Mouse (Mus musculus) ES-E14 (cell line): ENCODE results near the gene Pkn2. TPM values are rescaled to one million over a fixed set of nuclear protein-coding genes. Genes with fewer than 3 reads are reported as not detected.

ENCODE experiments used
- DNase-seq: peaks from one replicate; pipeline ENCODE4 v3.0.0-alpha.2; 2013; ENCODE audit warnings: low read depth, low spot score
- H3K27ac ChIP-seq: 2 replicates; pipeline ENCODE4 v1.5.1; 2012; ENCODE audit warnings: low read depth, mild to moderate bottlenecking, low read length, moderate library complexity, mixed read lengths; ENCODE audit not compliant: poor library complexity, insufficient read depth, severe bottlenecking
- H3K36me3 ChIP-seq: 2 replicates; pipeline ENCODE4 v1.6.1; 2012; ENCODE audit warnings: mild to moderate bottlenecking, low read length, moderate library complexity, mixed read lengths; ENCODE audit not compliant: control insufficient read depth, poor library complexity, insufficient read depth, severe bottlenecking
- H3K4me1 ChIP-seq, 2 experiments: fragments of 150-350 bp in 1 of 2; sonication (generic) in 1 of 2; 2 replicates each; pipeline ENCODE4 v1.6.1; 2012; ENCODE audit warnings: low read length in 2 of 2, mild to moderate bottlenecking in 1 of 2, mixed read lengths in 1 of 2; ENCODE audit not compliant: control insufficient read depth in 2 of 2, insufficient read depth in 2 of 2, poor library complexity in 1 of 2
- H3K4me3 ChIP-seq, 2 experiments: fragments of 150-350 bp in 1 of 2; sonication (generic) in 1 of 2; 2 replicates each; pipeline ENCODE4 v1.5.1; 2012; ENCODE audit warnings: low read length in 2 of 2, low read depth in 1 of 2, mild to moderate bottlenecking in 1 of 2, mixed read lengths in 1 of 2; ENCODE audit not compliant: insufficient read depth in 1 of 2, poor library complexity in 1 of 2, severe bottlenecking in 1 of 2
- H3K9ac ChIP-seq: 2 replicates; pipeline ENCODE4 v1.6.1; 2012; ENCODE audit warnings: low read depth, mild to moderate bottlenecking, low read length, mixed read lengths; ENCODE audit not compliant: poor library complexity, insufficient read depth, severe bottlenecking
- H3K9me3 ChIP-seq: fragments of 150-350 bp; sonication (generic); 2 replicates; pipeline ENCODE4 v1.6.1; 2012; ENCODE audit warnings: low read depth, mild to moderate bottlenecking, low read length; ENCODE audit not compliant: control insufficient read depth, insufficient read depth
- CHD2 ChIP-seq: IDR thresholded peaks from 2 replicates; pipeline ENCODE4 v1.6.1; 2014; ENCODE audit warnings: mild to moderate bottlenecking, low read depth, low read length, inconsistent platforms
- HCFC1 ChIP-seq: IDR thresholded peaks from 2 replicates; pipeline ENCODE4 v1.6.1; 2012; ENCODE audit warnings: low read length, inconsistent platforms, borderline replicate concordance; ENCODE audit not compliant: insufficient read depth
- MAFK ChIP-seq: IDR thresholded peaks from 2 replicates; pipeline ENCODE4 v1.6.1; 2014; ENCODE audit warnings: mild to moderate bottlenecking, low read depth, low read length, inconsistent platforms; ENCODE audit not compliant: insufficient read depth
- ZC3H11A ChIP-seq: IDR thresholded peaks from 2 replicates; pipeline ENCODE4 v1.6.1; 2012; ENCODE audit warnings: low read depth, mild to moderate bottlenecking, inconsistent platforms, low read length, borderline replicate concordance
- ZNF384 ChIP-seq: IDR thresholded peaks from 2 replicates; pipeline ENCODE4 v1.6.1; 2012; ENCODE audit warnings: low read depth, low read length, inconsistent platforms
- in situ Hi-C, 2 experiments: fragments of 600-800 bp; cut with MboI; formaldehyde crosslinking; loops; one replicate each; pipeline ENCODE4 v1.15.1; 2025; ENCODE audit warnings: low sequenced_read_pairs in 2 of 2, inconsistent platforms in 1 of 2; ENCODE audit not compliant: unreplicated experiment in 2 of 2
- total RNA-seq: library from RNA; depleted of rRNA; stranded (reverse); fragments of 300-350 nt; gene quantifications from 2 replicates; pipeline ENCODE4 v1.2.3, GENCODE M21; 2012

The Pkn2 gene
- total RNA-seq, 1 experiment, result 119 TPM

DNA sequence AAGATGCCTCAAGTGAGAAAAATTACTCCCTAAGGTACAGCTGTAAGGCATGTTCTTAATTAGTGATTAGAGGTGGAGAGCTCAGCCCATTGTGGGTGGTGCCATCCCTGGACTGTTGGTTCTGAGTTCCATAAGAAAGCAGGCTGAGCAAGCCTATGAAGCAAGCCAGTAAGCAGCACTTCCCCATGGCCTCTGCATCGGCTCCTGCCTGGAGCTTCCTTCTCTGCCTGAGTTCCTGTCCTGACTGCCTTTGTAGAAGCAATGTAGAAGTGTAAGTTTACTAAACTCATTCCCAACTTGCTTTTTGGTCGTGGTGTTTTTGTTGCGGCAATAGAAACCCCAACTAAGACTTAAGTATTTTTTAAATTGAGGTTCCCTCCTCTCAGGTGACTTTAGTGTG lies 8.6 kb upstream of the Pkn2 start:
- H3K9me3 ChIP-seq, result no peaks in the 10 kb centered on the region
- H3K36me3 ChIP-seq, result no peaks in the 10 kb centered on the region
- TF ChIP-seq HCFC1, result no peak
- TF ChIP-seq MAFK, result no peak
- TF ChIP-seq ZC3H11A, result no peak
- TF ChIP-seq CHD2, result no peak
- TF ChIP-seq ZNF384, result no peak
- H3K27ac ChIP-seq, result no peak overlapping the region
- H3K4me3 ChIP-seq, result no peak overlapping the region
- H3K4me1 ChIP-seq, result peaks cover 4 to 5% of the 10 kb centered on the region in 2 experiments
- no peak overlapping the region for H3K9ac ChIP-seq
- no peak for DNase-seq
- in situ Hi-C loops, result no loop called here

DNA sequence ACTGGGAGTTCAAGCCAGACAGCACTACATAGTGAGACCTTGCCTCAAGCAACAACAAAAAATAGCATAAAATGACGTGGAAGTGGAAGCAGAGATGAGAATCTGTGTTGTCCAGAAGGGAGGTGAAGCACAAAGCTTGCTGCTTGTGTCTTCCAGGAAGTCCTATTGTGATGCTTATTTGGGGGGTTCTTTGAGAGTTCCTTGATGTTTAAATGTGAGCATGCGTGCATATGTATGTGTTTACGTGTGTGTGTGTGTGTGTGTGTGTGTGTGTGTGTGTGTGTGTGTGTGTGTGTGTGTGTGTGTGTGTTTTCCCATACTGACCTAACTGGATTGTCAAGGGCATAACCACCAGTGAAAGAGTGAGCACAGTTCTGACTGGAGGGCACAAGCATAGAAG lies 5.2 kb upstream of the Pkn2 start:
- in situ Hi-C loops, result no loop called here
- TF ChIP-seq CHD2 (no peak), MAFK (no peak), ZC3H11A (no peak), HCFC1 (no peak), ZNF384 (no peak)

GRCm38 (mm10) chr3:142884594-142884993 lies 2.8 kb upstream of the Pkn2 start:
- in situ Hi-C loops, result no loop called here
- Histone ChIP-seq H3K4me1 (peaks cover 4 to 9% of the 10 kb centered on the region in 2 experiments), H3K4me3 (no peak overlapping the region)

More for the DNA sequence above, 5.2 kb upstream of the Pkn2 start:
- DNase-seq, result no peak
- Histone ChIP-seq H3K36me3 (no peaks in the 10 kb centered on the region), H3K4me1 (peaks cover 4 to 7% of the 10 kb centered on the region in 2 experiments), H3K9ac (no peak overlapping the region), H3K4me3 (no peak overlapping the region), H3K27ac (no peak overlapping the region; the same call in 1 of the 2 replicates), H3K9me3 (no peaks in the 10 kb centered on the region)

GRCm38 (mm10) chr3:142881589-142881871 lies 274 bp downstream of the Pkn2 start:
- Histone ChIP-seq H3K9me3 (no peaks in the 10 kb centered on the region), H3K4me3 (peak overlapping the region; percentile 97 to 99), H3K4me1 (peaks cover 1 to 5% of the 10 kb centered on the region in 2 experiments; a peak in 1 of 4 replicates), H3K36me3 (no peaks in the 10 kb centered on the region), H3K9ac (peak overlapping the region; percentile 98), H3K27ac (peak overlapping the region; percentile 92)
- no peak for DNase-seq
- in situ Hi-C loops, result no loop called here
- TF ChIP-seq HCFC1 (no peak), CHD2 (no peak), ZNF384 (no peak), MAFK (no peak), ZC3H11A (no peak)

More at GRCm38 (mm10) chr3:142884594-142884993, 2.8 kb upstream of the Pkn2 start:
- Histone ChIP-seq H3K9ac (no peak overlapping the region), H3K36me3 (no peaks in the 10 kb centered on the region), H3K9me3 (no peaks in the 10 kb centered on the region), H3K27ac (no peak overlapping the region)
- no peak for DNase-seq
- TF ChIP-seq HCFC1 (no peak), ZNF384 (no peak), ZC3H11A (no peak), MAFK (no peak), CHD2 (no peak)
